Mouse (Mus musculus) megakaryocyte, embryonic 14.5 days (primary cell): ENCODE measurements around the gene Klhdc8a.

ENCODE experiments used
- FLI1 ChIP-seq: IDR thresholded peaks from 2 replicates; pipeline ENCODE4 v1.6.1; 2012; ENCODE audit warnings: low read length, inconsistent platforms, mixed read lengths
- GATA1 ChIP-seq: IDR thresholded peaks from 3 replicates; pipeline ENCODE4 v1.6.1; 2012; ENCODE audit warnings: mixed read lengths, low read length, inconsistent platforms, borderline replicate concordance

DNA sequence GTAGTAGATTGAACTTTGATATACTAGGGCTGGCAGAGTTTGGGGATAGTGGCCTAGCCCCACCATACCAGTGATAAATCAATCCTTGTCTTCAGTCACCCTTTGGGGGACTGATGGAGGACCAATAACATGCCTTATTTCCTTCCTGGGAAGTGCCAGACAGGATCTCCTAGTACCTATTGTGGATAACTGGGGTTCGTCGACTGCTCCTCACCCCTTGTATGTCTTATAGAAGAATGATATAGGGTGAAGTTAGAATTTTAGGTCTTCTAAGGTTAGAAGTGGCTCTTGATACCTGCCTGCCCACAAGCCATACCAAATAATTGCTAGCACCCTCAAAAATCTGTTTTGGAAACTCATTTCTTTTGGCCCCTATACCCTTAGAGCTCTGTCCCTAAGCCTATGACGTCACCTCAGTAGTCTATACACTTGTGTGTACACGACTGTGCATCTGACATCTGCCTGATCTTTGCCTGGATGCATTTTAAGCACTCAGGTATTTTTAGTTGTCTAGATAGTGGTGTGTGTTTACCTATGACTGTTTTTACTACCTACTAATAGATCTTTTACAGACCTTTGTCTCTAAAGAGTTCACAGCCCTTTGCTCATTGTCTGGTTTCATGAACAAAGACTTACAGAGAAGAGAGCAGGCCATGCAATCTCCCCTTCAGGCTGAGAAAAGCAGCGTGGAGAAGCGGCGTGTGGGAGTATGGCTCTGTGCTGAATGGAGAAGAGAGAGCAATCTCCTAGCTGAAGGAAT is 23.6 kb downstream of the Klhdc8a start:
- TF ChIP-seq GATA1 (no peak), FLI1 (no peak)
